Mouse (Mus musculus) heart, adult 2 months (tissue): ENCODE measurements at regions not wholly inside any gene's neighbourhood (a gene's known extent, or its start where the extent isn't known, plus 50 kb on each side); places are given as distances from the start of the nearest gene placed in this dataset.

Experiments
- CTCF ChIP-seq: fragments of 200-600 bp; IDR thresholded peaks from 2 replicates; pipeline ENCODE4 v1.8.1; 2022; ENCODE audit warnings: antibody characterized with exemption, mild to moderate bottlenecking, moderate library complexity
- POLR2A ChIP-seq: fragments of 200-500 bp; IDR thresholded peaks from 2 replicates; pipeline ENCODE4 v1.6.1; 2011; ENCODE audit warnings: mild to moderate bottlenecking, low read depth, low read length, control low read depth; ENCODE audit not compliant: insufficient read depth

DNA sequence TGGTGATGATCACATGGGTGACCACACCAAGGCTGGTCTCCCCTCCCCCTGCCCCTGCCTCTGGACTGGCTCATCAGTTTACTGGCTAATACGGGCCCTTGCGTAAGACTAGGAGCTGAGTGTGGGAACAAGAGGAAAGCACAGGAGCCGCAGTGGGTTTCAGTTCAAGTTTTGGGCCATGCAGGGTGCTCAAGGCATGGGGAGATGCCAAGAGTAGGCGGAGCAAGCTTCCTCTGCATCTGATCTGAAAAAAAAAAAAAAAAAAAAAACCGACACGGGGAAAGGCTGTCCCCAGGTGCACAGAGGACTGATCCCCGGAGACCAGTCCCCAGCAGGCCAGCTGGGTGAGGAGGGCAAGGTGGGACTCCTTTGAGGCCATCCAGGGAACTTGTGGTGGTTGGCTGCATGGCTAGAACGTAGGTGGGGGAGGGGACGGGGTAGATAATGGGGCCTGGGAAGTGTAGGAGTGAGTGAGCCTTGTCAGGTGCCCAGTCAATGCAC lies 62.9 kb upstream of the Klf13 start:
- no peak for TF ChIP-seq CTCF
- no peak for TF ChIP-seq POLR2A
